Mouse (Mus musculus): ENCODE measurements at regions not wholly inside any gene's neighbourhood (a gene's known extent, or its start where the extent isn't known, plus 50 kb on each side); places are given as distances from the start of the nearest gene placed in this dataset.

DNA sequence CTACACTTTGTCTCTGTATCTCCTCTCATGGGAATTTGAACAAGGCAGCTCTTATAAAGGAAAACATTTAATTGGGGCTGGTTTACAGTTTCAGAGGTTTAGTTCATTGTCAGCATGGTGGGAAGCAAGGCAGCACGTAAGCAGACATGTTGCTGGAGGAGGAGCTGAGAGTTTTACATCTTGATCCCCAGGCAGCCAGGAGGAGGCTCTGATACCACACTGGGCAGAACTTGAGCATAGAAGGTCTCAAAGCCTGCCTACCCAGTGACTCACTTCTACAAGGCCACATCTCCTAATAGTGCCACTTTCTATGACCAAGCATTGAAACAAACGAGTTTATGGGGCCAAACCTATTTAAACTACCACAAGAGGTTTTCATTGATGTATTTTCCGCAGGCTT, 67.9 kb upstream of the Comtd1 start:
- no peak for TF ChIP-seq POLR2A (IDR thresholded peaks at IDR 0.05; ENCODE audit: low read depth, low read length)
- TF ChIP-seq CTCF (conservative IDR thresholded peaks at IDR 0.05; ENCODE audit: insufficient read depth, insufficient read length, low read depth, low read length) = no peak

All from kidney, adult 2 months (tissue).